Mouse (Mus musculus): ENCODE results near the gene Abhd4.
A peak's percentile ranks its signal among the peaks of the same experiment; 100 is the strongest.

The Abhd4 gene

DNA sequence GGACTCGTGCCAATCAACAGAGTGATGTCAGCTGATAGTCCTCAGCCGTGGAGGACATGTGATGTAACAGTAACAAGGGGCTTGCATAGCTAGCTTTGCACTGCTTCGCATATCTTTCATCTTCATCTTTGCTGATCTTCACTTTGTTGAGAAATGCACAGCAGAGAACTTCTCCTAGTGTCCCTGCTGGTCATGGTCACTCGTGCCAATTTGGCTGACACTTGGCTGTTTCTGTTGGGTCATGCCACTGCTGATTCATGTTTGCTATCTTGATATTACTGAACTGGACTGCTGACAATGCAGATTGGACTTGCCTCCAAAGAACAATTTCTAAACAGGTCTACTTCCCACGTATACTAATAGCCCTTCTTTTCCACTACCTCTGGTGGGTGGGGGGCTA is 46.1 kb downstream of the Abhd4 start:
- no peak for DNase-seq

DNA sequence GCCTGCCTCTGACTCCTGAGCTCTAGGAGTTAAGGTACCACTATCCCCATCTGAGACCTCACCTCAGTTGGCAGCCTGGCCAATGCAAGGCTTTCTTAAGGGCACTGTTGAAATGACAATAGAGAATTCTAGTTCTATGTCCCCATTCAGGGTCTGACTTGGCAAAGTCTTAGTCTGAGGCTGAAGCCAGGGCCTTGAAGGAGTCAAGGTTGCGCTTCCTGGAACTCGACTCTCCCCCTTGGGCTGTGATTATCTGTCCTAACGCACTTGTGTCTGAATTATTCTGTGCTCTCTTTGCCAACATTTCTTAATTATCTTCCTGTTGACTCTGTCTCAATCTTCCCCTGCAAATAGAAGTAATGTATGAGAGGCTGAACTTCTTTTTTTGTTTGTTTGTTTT is 46.7 kb downstream of the Abhd4 start:
- no peak for DNase-seq

DNA sequence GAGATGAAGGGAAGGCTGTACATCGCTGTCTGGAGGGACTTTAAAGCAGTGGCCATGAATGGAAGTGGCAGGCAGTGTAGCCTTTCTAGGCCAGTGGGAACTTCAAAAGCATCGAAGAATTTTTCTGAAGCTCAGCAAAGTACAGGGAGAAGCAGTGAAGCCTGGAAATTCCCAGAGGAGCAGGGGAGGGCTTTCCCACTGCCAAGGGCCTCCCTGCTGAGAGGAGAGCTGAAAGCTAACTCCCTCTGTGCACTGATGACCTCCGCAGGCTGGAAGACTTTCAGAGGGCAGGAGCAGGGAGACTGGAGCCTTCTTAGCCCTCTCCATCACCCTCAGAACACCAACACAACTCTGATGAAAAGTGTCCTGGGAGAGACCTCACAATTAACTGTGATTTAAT is 57.8 kb downstream of the Abhd4 start:
- DNase-seq: peak; percentile 14
